Mouse (Mus musculus): ENCODE measurements around the gene 2410004B18Rik.

DNA sequence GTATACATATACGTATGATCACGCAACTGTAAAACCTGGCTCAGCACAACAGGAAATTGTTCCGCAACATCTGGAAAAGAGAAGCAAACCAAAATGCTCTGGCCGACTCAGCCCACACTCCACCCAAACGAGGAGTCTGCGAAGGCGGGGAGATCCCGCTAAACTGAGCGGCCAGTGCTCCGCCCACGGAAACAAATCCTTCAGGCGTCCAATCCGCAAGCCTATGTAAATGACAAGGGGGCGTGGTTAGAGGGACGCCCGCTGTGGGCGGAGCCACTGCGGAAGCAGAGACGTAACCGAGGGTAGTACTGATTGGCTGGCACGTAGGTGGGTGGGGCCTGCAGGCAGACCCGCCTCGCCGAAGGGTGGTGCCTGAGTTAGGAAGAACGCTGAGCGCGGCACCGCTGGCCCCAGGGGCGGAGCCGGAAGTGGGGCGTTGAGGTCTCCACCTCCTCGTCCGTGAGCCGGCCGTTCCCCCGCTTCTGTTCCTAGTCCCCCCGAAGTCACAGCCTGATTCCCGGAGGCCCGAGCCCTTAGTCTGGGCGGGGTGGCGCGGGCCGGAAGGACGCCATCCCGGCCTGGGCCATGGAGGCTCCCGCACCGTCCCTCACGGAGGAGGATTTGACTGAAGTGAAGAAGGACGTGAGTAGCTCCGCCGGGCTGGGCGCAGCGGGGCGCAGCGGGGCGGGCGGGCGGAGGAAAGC lies 13.8 kb upstream of the 2410004B18Rik start:
- peak; percentile 78 for TF ChIP-seq POLR2A (IDR thresholded peaks at IDR 0.05; ENCODE audit: borderline replicate concordance, insufficient read depth, low read length)
- TF ChIP-seq CTCF (IDR thresholded peaks at IDR 0.05; ENCODE audit: borderline replicate concordance, insufficient read depth, low read depth, low read length): no peak
